Mouse (Mus musculus) limb, embryonic 15.5 days (tissue): ENCODE results near the gene Ifitm5. TPM values are rescaled to one million over a fixed set of nuclear protein-coding genes. Genes with fewer than 3 reads are reported as not detected.
"Not testable (repeated sequence)": the region's sequence is repeated elsewhere in the genome, so short reads cannot be mapped to it uniquely, and the experiment has no call there.

Experiments used
- ATAC-seq: fragments of 200-750 bp; cut with Nextera tagmentation; 2 replicates; pipeline ENCODE4 v1.8.0; 2017; ENCODE audit warnings: low read depth, moderate TSS enrichment; ENCODE audit not compliant: insufficient number of reproducible peaks, low FRiP score, low TSS enrichment
- H3K27ac ChIP-seq: fragments of 300-500 bp; sonication (generic); 2 replicates; pipeline ENCODE4 v1.5.1; 2015; ENCODE audit warnings: moderate library complexity, mild to moderate bottlenecking, inconsistent platforms
- H3K27me3 ChIP-seq: fragments of 300-500 bp; sonication (generic); 2 replicates; pipeline ENCODE4 v1.6.1; 2015; ENCODE audit warnings: inconsistent platforms
- H3K36me3 ChIP-seq: fragments of 300-500 bp; sonication (generic); 2 replicates; pipeline ENCODE4 v1.6.1; 2015; ENCODE audit warnings: inconsistent platforms
- H3K4me1 ChIP-seq: fragments of 300-500 bp; sonication (generic); 2 replicates; pipeline ENCODE4 v1.6.1; 2015; ENCODE audit warnings: inconsistent platforms
- H3K4me2 ChIP-seq: fragments of 300-500 bp; sonication (generic); 2 replicates; pipeline ENCODE4 v1.6.1; 2015; ENCODE audit warnings: mild to moderate bottlenecking, inconsistent platforms
- H3K4me3 ChIP-seq: fragments of 300-500 bp; sonication (generic); 2 replicates; pipeline ENCODE4 v1.5.1; 2015; ENCODE audit warnings: mild to moderate bottlenecking, inconsistent platforms
- H3K9ac ChIP-seq: fragments of 300-500 bp; sonication (generic); 2 replicates; pipeline ENCODE4 v1.6.1; 2015; ENCODE audit warnings: inconsistent platforms
- H3K9me3 ChIP-seq: fragments of 300-500 bp; sonication (generic); 2 replicates; pipeline ENCODE4 v1.6.1; 2016; ENCODE audit warnings: inconsistent platforms
- WGBS: fragments of 180-500 bp; shearing (Covaris S2); methylation state at CpG from one replicate; pipeline ENCODE4 v1.1.7; 2015; 5-methylcytosine and 5-hydroxymethylcytosine counted together
- polyA plus RNA-seq: library from polyadenylated mRNA; unstranded; fragments of >200 nt; fragmentation: Nextera tagmentation; extraction: Ambion mirVana; gene quantifications from 2 replicates; pipeline ENCODE4 v1.2.1, GENCODE M21; 2015

Gene Ifitm5
- polyA plus RNA-seq, result 46.1 and 62.9 TPM in 2 replicates

DNA sequence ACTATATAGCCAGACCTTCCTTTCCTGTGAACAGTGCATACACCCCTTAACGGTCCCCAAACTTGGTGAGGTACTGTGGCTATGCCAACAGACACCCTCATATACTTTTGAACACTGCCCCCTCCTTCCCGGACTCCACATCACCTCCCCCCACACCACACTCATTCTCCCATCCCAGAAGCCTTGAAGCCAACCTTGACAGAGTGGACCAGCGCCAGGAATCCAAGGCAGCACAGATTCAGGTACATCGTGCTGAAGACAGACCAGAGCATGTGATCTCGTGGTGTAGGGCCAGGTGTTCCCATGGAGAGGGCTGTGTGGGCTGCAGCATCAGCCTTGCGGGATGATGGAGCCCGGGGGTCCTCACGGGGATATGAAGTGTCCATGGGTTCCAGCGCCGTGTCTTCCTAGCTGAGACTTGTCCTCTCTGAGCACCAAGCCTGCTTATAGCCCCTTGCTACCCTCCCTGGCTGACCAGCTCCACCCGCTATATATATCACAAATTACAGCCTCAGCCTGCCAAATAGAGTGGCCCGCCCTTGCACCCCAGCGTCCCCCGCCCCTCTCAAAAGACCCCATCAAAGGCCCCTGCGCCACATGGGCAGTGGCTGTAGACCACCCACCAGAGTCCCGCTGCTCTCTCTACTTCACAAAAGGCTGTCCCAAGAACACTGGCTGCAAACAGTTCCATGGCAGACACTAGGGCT lies at the start of gene Ifitm5:
Gene Ifitm5, minus strand, starts transcription at position 468 of the 707 bp plus-strand sequence.
- H3K4me3 ChIP-seq, result no peak within 1 kb of the TSS
- peak within 1 kb of the TSS; percentile 19 for H3K4me2 ChIP-seq
- peaks cover 55% of the 10 kb centered on the region for H3K36me3 ChIP-seq
- peak within 1 kb of the TSS; percentile 14; the same call in 1 of the 2 replicates for H3K9ac ChIP-seq
- no peak for ATAC-seq
- no peaks in the 10 kb centered on the region for H3K9me3 ChIP-seq
- peaks cover 49% of the 10 kb centered on the region for H3K4me1 ChIP-seq
- WGBS, result 68% methylated on average over 16 of the region's 16 CpGs
- H3K27me3 ChIP-seq, result no peaks in the 10 kb centered on the region
- peak within 1 kb of the TSS; percentile 80 for H3K27ac ChIP-seq

DNA sequence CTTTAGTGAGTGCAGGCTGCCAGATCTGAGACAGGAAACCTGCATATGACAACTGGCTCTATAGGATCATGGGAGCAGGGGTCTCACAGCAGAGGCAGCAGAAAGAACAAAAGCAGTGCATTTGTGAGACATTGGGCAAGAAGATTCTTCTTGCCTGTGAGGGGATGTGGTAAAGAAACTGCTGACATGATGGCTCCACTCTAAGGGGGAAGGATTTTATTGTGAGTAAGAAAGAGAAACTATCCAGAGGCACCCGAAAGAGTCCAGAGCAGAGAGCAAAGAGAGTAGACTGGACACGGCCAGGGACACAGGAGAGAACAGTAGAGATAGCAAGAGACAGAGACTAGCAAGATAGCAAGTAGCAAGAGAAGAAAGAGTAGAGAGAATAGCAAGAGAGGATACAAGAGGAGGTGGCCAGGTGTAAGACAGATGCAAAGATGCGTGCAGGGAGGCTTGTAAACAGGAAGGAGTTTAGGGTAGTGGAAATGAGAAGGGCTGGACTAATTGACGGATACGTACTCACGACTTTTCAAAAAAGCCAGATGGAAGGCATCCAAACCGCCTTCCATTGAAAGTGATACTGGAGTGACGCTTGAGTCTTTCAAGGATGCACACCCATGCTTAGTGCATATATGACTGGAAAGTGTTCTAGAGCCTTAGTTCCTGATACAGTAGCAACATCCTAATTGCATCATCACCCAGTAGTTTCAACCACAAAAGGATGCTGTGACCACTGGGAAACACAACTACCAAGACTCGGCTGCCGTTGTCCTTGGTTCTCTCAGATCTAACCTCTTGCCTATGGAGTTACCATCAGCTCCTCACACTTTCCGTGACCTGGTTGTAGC lies 49.0 kb upstream of the Ifitm5 start:
- Histone ChIP-seq H3K27me3 (no peaks in the 10 kb centered on the region), H3K9me3 (no peaks in the 10 kb centered on the region), H3K4me3 (no peak overlapping the region), H3K27ac (no peak overlapping the region), H3K36me3 (no peaks in the 10 kb centered on the region), H3K9ac (no peak overlapping the region), H3K4me2 (no peak overlapping the region), H3K4me1 (no peaks in the 10 kb centered on the region)
- 81% methylated on average over 11 of the region's 11 CpGs for WGBS
- no peak for ATAC-seq

DNA sequence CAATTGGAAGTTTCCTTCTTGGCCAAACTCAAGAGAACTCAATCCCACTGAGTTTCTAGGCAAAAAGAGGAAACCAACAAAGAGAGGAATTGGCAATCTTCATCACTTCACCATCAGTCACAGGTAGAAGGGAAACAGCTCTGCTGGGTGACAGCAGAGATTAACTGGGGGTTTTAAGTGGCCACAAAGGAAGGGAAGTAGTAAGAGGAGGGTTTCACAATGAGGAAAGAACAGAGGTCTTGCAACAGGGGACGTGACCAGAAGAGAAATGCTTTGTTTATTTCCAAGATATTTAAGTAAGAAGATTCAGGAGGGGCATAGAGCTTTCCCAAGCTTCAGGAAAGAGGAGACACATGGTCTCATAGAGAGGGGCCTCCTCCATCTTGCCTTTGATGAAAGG lies 47.7 kb upstream of the Ifitm5 start:
- H3K27ac ChIP-seq, result no peak overlapping the region
- H3K36me3 ChIP-seq, result no peaks in the 10 kb centered on the region
- H3K9ac ChIP-seq, result no peak overlapping the region
- no peaks in the 10 kb centered on the region for H3K9me3 ChIP-seq
- ATAC-seq, result no peak
- no peak overlapping the region for H3K4me2 ChIP-seq
- 48% methylated on average over 1 of the region's 1 CpGs for WGBS
- H3K4me1 ChIP-seq, result no peaks in the 10 kb centered on the region
- H3K4me3 ChIP-seq, result no peak overlapping the region
- H3K27me3 ChIP-seq, result no peaks in the 10 kb centered on the region

DNA sequence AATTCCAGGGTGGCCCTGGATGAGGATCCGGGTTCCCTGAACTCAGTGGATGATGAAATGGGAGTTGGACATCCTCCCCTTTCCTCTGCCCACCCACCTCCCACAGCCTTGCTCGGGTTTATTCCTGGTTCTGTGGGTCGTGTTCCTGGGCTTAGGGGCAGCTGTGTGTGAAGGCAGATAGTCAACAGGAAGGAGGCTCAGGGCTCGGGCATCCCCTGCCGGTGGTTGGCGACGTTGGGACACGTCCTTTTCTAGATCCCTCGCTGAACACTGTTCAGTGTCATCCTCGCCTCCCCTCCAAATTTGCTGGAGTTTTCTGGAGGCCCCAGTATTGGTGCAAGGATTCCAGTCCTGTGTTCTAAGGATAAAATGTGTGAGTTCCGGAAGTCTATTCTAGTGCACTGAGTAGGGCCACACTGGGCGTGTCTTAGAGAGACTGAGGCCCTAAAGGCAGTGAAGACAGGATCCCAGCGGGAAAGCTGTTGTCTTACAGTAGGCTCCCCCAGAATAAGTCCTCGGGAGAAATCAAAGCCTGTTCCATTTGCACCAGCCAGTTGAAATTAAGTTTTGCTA lies 41.1 kb upstream of the Ifitm5 start:
- ATAC-seq, result no peak
- no peaks in the 10 kb centered on the region for H3K36me3 ChIP-seq
- no peak overlapping the region for H3K9ac ChIP-seq
- no peak overlapping the region for H3K4me2 ChIP-seq
- 83% methylated on average over 14 of the region's 14 CpGs for whole genome bisulfite sequencing
- H3K9me3 ChIP-seq, result no peaks in the 10 kb centered on the region
- no peaks in the 10 kb centered on the region for H3K27me3 ChIP-seq
- H3K4me3 ChIP-seq, result no peak overlapping the region
- 0 out of 2 replicates have a peak, but pooled peaks cover 2% of the 10 kb centered on the region for H3K4me1 ChIP-seq
- no peak overlapping the region for H3K27ac ChIP-seq

DNA sequence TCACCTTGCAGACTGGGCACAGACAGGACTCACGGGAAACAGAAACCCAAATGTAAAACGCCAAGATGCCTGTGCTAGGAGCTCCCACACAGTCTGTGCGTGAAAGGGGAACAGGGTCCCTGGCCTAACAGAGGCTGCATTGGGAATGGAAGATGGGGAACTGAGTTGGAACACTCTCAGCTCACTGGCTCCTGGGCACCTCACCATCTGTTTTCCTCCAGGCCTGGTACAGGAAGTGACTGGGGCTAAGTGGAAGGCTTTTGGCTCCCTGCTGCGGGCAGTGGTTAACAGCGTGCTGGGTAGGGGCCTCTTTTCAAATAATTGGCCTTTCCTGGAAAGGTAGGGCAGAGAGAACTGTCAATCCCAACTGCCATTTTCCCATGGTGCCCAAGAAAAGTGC lies 40.5 kb upstream of the Ifitm5 start:
- Histone ChIP-seq H3K27ac (no peak overlapping the region), H3K27me3 (no peaks in the 10 kb centered on the region), H3K9me3 (no peaks in the 10 kb centered on the region), H3K4me1 (0 out of 2 replicates have a peak, but pooled peaks cover 2% of the 10 kb centered on the region), H3K36me3 (no peaks in the 10 kb centered on the region), H3K4me3 (no peak overlapping the region), H3K9ac (no peak overlapping the region), H3K4me2 (no peak overlapping the region)
- ATAC-seq, result no peak
- 43% methylated on average over 5 of the region's 5 CpGs for WGBS

DNA sequence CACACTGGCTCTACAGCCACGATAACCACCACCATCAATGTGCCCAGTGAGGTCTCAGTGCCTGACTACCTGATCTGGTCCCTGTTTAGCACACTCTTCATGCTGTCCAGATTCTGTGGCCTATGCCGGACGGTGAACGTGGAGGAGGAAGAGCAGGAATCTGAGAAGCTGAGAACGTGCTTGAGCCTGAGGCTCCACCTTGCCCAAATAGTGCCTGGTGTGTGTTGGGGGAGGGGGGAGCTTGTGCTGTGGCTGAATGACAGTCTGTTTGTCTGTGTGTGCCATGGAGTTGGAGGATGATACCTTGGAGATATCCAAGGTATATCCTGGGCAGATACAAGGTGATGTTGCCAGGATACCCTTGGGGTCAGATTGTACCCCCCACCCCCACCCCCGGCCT lies 40.1 kb upstream of the Ifitm5 start:
- Histone ChIP-seq H3K36me3 (no peaks in the 10 kb centered on the region), H3K4me2 (no peak overlapping the region), H3K4me1 (0 out of 2 replicates have a peak, but pooled peaks cover 2% of the 10 kb centered on the region), H3K27me3 (no peaks in the 10 kb centered on the region), H3K27ac (no peak overlapping the region), H3K9me3 (no peaks in the 10 kb centered on the region), H3K9ac (no peak overlapping the region), H3K4me3 (no peak overlapping the region)
- 50% methylated on average over 6 of the region's 6 CpGs for WGBS
- no peak for ATAC-seq

DNA sequence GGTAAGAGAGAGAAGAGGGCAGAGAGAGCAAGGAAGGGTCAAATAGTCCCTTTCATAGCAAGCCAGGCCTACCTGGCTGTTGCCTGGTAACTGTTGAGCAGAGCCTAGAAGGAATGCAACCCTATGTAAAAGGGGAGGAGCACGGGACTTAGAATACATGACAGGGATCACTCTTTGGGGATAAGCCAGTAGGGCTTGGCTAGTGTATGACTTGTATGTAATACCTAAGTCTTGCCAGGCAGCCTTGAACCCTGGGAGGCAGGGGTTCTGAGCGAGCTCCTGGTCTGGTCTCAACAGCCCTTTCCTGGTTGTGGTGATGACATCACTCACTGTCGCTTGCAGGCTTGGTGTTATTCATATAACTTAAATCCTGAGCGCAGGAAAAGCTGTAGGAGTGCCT lies 38.9 kb upstream of the Ifitm5 start:
- no peak overlapping the region for H3K4me2 ChIP-seq
- no peaks in the 10 kb centered on the region for H3K27me3 ChIP-seq
- H3K9ac ChIP-seq, result no peak overlapping the region
- H3K4me1 ChIP-seq, result 0 out of 2 replicates have a peak, but pooled peaks cover 2% of the 10 kb centered on the region
- no peak overlapping the region for H3K27ac ChIP-seq
- ATAC-seq, result no peak
- 74% methylated on average over 4 of the region's 4 CpGs for WGBS
- H3K36me3 ChIP-seq, result no peaks in the 10 kb centered on the region
- no peak overlapping the region for H3K4me3 ChIP-seq
- H3K9me3 ChIP-seq, result no peaks in the 10 kb centered on the region

DNA sequence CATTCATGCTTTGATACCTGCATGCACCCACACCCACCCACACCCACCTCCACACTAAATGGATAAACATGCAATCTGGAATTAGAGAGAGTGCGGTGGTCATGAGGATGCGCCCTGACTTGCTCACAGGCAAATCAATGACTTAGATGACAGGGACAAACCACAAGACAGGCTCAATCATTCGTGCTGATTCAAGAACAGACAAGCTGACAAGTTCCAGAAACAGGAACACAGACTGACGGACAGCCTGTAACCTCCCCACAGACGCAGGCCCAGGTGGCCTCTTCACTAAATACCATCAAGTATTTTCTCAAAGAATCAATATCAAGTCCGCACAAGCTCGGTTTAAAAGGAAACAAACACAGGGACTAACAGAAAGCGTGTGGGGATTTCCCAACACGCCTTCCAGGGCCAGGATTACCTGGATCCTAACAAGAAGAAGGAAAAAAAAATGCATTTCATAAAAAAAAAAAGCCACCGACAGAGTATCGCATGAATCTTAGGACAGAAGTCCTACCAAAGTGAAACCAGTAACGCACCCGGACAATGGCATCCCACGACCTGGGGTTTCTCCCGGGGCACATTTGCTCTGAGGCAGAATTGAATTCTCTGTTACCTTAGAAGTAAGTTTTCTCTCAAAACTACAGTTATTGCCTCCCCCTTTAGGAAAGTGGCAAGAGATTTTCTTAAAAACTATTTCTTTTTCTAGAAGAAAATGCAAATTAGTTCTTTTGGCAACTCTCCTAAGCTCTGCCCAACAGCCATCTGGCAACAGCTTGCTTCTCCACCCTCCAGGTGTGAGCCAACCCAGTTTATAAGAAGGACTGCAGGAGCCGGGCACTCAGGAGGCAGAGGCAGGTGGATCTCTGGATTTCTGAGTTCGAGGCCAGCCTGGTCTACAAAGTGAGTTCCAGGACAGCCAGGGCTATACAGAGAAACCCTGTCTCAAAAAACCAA lies 37.4 kb upstream of the Ifitm5 start:
- H3K27ac ChIP-seq, result no peak overlapping the region
- WGBS, result 71% methylated on average over 17 of the region's 17 CpGs
- H3K4me1 ChIP-seq, result 0 out of 2 replicates have a peak, but pooled peaks cover 2% of the 10 kb centered on the region
- no peak for ATAC-seq
- H3K4me2 ChIP-seq, result no peak overlapping the region
- no peaks in the 10 kb centered on the region for H3K27me3 ChIP-seq
- H3K4me3 ChIP-seq, result no peak overlapping the region
- no peaks in the 10 kb centered on the region for H3K36me3 ChIP-seq
- H3K9ac ChIP-seq, result no peak overlapping the region
- H3K9me3 ChIP-seq, result no peaks in the 10 kb centered on the region

DNA sequence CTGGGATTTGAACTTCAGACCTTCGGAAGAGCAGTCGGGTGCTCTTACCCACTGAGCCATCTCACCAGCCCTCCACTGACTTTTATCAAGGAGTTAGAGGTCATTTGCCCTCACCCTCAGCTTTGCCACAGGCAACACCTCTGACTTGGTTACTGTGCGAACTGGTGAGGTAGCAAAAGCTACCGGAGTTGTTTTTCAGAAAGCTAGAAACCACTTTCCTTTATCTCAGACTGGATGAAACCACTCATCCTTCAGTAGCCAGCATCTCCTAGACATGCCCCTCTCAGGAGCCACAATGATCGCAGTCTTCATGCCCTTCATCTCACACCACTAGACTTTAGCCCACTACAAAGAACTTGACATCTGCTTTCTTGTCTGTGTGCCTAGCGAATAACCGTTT lies 32.9 kb upstream of the Ifitm5 start:
- no peaks in the 10 kb centered on the region for H3K36me3 ChIP-seq
- ATAC-seq, result no peak
- H3K9ac ChIP-seq, result no peak overlapping the region
- no peaks in the 10 kb centered on the region for H3K27me3 ChIP-seq
- 91% methylated on average over 7 of the region's 7 CpGs for WGBS
- H3K4me2 ChIP-seq, result no peak overlapping the region
- H3K9me3 ChIP-seq, result no peaks in the 10 kb centered on the region
- H3K27ac ChIP-seq, result no peak overlapping the region
- no peaks in the 10 kb centered on the region for H3K4me1 ChIP-seq
- H3K4me3 ChIP-seq, result no peak overlapping the region

DNA sequence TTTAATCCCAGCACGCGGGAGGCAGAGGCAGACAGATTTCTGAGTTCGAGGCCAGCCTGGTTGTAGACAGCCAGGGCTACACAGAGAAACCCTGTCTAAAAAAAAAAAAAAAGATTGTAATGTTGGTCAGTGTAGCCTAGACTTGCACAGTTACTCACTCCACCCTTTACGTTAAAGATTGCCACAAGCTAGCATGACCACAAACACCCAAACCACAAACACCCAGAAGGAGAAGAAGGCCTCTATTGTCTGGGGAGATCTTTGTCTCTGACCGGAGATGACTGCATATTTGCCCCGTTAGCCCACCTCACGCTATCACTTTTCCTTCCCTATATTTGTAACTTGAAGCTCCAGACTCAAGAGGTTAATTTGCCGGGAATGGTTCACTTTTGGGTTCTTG lies 31.6 kb upstream of the Ifitm5 start:
- H3K27ac ChIP-seq, result no peak overlapping the region
- H3K4me1 ChIP-seq, result no peaks in the 10 kb centered on the region
- H3K4me2 ChIP-seq, result no peak overlapping the region
- WGBS, result 92% methylated on average over 8 of the region's 8 CpGs
- H3K27me3 ChIP-seq, result no peaks in the 10 kb centered on the region
- H3K4me3 ChIP-seq, result no peak overlapping the region
- H3K9me3 ChIP-seq, result no peaks in the 10 kb centered on the region
- no peak for ATAC-seq
- H3K36me3 ChIP-seq, result no peaks in the 10 kb centered on the region
- no peak overlapping the region for H3K9ac ChIP-seq

DNA sequence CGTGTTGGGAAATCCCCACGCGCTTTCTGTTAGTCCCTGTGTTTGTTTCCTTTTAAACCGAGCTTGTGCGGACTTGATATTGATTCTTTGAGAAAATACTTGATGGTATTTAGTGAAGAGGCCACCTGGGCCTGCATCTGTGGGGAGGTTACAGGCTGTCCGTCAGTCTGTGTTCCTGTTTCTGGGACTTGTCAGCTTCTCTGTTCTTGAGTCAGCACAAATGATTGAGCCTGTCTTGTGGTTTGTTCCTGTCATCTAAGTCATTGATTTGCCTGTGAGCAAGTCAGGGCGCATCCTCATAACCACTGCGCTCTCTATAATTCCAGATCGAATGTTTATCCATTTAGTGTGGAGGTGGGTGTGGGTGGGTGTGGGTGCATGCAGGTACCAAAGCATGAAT lies 26.6 kb upstream of the Ifitm5 start:
- whole genome bisulfite sequencing, result 81% methylated on average over 9 of the region's 9 CpGs
- H3K9ac ChIP-seq, ATAC-seq: not testable (repeated sequence)

More for the DNA sequence above, 26.6 kb upstream of the Ifitm5 start:
- H3K4me2 ChIP-seq, H3K36me3 ChIP-seq, H3K27ac ChIP-seq, H3K4me3 ChIP-seq, H3K27me3 ChIP-seq, H3K9me3 ChIP-seq: not testable (repeated sequence)
- peaks cover 25% of the 10 kb centered on the region for H3K4me1 ChIP-seq
